Mouse (Mus musculus) lung, postnatal 36 days (tissue): ENCODE data around the gene Lsm10.

Experiments used
- DNase-seq: peaks from one replicate; pipeline ENCODE4 v3.0.0; 2022; ENCODE audit warnings: mixed read lengths

Gene Lsm10

DNA sequence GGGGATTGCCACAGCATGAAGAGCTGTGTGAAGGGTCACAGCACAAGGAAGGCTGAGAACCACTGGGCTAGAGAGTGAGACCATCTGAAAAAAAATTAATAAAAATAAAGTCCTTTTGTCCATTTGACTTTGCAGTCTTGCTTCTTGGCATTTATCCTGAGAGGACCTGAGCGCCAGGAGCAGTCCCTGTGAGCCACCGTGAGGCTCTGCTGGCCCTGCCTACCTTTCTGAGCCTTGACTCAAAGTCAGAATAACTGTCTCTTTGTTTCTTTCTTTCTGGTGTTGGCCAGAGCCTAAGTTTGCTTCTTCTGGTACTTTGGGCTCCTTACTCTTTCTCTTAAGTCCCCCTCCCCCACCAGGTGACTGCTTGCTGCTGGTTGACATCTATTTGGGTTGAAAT lies 24.1 kb downstream of the Lsm10 start:
- no peak for DNase-seq

GRCm38 (mm10) chr4:126123309-126124040 lies 27.1 kb downstream of the Lsm10 start:
- DNase-seq, result no peak

GRCm38 (mm10) chr4:126130502-126130901 lies 34.1 kb downstream of the Lsm10 start:
- DNase-seq, result peak; percentile 64

DNA sequence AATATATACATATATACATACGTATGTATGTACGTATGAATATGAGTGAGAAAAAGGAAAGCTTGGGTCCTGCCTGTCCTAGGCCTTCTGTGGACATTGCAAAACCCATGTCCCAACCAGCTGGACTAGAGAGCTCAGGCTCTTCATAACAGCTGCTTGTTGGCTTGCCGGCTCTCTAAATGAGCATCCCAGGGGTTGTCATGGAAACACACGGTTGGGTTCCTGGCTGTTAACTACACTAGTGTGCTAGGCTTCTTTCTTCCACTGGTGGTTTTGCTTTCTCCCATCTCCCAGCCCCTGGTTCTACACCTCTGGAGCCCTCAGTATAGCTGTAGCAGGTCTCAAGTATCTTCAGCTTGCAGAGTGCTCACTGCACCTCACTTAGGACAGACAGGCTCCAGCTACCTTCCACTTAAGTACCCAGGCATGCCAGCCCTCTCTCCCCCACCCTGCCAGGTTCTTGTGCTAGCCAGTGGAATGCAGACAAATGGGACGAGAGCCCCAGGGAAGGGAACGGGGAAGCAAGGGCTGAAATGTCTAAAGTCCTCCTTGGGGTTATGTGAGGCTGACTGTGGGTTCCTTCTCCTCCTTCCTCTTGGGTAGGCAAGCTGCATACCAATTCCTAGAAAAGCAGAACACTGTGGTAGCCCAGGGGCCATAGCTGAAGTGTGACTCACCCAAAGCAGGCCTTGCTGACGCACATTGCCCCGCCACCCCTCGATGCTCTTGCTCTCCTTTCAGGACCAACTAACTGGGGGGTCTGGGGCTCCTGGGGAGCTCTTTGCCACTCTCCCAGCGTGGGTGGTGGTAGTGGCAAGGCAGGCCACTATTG lies 35.1 kb downstream of the Lsm10 start:
- DNase-seq, result peak; percentile 82

GRCm38 (mm10) chr4:126132636-126133264 lies 36.3 kb downstream of the Lsm10 start:
- peak; percentile 69 for DNase-seq

GRCm38 (mm10) chr4:126134236-126134635 lies 37.8 kb downstream of the Lsm10 start:
- DNase-seq, result no peak

DNA sequence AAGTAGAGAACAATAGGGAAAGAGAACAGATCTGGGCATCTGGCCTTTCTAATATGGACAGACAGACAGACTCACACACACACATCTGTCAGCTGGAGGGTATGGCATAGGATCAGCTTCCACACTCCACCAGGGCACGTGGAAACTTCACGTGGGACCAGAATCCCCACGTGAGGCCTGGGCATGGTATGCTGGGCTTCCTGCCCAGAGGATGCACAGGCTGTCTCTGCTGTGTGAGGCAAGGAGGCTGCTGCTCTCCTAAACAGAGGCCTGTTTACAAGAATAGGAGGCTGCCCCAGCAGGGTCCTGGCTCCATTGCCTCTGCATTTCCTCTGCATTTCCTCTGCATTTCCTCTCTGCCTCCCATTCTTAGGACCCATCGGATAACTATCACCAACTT lies 38.2 kb downstream of the Lsm10 start:
- DNase-seq, result peak; percentile 38

- DNase-seq, result no peak
Measured at GRCm38 (mm10) chr4:126137773-126138172, 41.4 kb downstream of the Lsm10 start.

DNA sequence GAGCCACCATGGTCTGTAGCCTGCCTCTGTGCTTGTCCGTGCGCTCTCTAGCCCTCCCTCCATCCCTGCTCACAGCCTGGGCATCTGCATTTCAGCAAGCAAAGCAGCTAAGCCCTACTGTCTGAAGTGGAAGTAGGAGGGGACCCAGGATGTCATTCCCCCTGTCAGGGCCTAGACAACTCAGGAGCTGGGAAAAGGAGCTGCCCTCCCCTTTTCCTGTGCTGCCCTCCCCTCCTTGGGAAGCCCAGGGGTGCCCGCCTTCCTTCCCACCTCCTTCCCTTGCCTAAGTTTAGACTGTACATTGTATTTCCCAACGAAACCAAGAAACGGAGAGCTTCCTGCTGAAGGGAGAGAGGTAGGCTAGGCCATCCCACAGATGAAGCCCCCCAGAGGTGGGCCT lies 44.6 kb downstream of the Lsm10 start:
- DNase-seq, result no peak

- DNase-seq, result no peak
Measured at GRCm38 (mm10) chr4:126145396-126145795, 49.0 kb downstream of the Lsm10 start.

GRCm38 (mm10) chr4:126146974-126147532 lies 50.6 kb downstream of the Lsm10 start:
- DNase-seq, result no peak

GRCm38 (mm10) chr4:126147533-126148160 lies 51.2 kb downstream of the Lsm10 start, which contains the start of gene Eva1b:
Gene Eva1b (plus strand): TSS chr4:126147744.
- DNase-seq, result peak; percentile 82
